Mouse (Mus musculus) ES-Bruce4 (cell line): ENCODE measurements around the gene Foxr1.

Experiments used
- CTCF ChIP-seq: IDR thresholded peaks from one replicate; pipeline ENCODE4 v1.8.1; 2011; ENCODE audit warnings: low read depth, low read length
- EP300 ChIP-seq: IDR thresholded peaks from 2 replicates; pipeline ENCODE4 v1.6.1; 2011; ENCODE audit warnings: low read depth, low read length; ENCODE audit not compliant: insufficient read depth
- POLR2A ChIP-seq: IDR thresholded peaks from one replicate; pipeline ENCODE4 v1.8.1; 2011; ENCODE audit warnings: low read length; ENCODE audit not compliant: insufficient read depth

DNA sequence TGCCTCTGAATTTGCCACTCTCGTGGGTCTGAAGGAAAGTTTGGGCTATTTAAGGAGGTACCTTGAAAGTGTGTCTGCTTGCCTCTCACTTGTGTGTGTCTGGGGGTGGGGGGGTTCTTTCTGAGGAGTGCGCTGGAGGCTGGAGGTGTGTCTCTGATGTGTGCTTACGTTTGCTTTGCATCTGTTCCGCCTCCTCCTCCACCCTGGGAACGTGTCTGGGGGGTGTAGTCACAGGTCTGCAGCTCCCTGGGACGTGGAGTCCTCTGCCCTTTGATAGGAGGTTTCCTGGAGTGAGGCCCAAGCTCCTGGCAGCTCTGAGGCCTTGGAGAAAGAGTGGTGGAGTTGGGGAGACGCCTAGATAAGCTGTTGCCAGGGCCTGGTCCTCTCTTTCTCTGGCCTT lies 46.5 kb upstream of the Foxr1 start:
- TF ChIP-seq CTCF: no peak
- no peak for TF ChIP-seq POLR2A
- TF ChIP-seq EP300: no peak
